Mouse (Mus musculus): ENCODE measurements around the gene Fpr3.
"Not testable (repeated sequence)": the region's sequence is repeated elsewhere in the genome, so short reads cannot be mapped to it uniquely, and the experiment has no call there.

Gene Fpr3

DNA sequence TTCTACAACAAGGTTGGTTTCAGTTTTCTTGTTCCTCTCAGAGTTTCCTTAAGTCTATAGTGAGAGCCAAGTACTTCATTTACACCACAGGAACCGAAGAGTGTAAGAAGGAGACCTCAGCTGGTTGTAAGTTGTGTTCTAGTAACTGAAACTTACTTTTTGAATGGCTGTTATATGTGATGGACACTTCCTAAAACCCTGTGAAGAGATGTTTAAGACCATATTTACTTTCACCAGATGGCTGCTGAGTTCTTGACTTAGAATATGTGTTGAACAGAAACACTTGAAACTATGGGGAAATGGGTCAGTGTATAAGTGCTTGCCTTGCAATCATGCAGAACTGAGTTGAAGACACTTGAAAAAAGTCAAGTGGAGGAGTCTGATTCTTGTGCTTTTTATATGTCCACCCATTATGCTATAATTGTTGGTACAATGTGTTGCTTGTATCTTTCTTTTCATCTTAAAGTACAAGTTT lies at the start of gene Fpr3, which contains the start of gene Fpr2:
Gene Fpr3 (plus strand): TSS at position 79 of the 475 bp plus-strand sequence.
Gene Fpr2 (plus strand): TSS at position 51 of the 475 bp plus-strand sequence.
- no peak for DNase-seq (ENCODE audit: low spot score)

DNA sequence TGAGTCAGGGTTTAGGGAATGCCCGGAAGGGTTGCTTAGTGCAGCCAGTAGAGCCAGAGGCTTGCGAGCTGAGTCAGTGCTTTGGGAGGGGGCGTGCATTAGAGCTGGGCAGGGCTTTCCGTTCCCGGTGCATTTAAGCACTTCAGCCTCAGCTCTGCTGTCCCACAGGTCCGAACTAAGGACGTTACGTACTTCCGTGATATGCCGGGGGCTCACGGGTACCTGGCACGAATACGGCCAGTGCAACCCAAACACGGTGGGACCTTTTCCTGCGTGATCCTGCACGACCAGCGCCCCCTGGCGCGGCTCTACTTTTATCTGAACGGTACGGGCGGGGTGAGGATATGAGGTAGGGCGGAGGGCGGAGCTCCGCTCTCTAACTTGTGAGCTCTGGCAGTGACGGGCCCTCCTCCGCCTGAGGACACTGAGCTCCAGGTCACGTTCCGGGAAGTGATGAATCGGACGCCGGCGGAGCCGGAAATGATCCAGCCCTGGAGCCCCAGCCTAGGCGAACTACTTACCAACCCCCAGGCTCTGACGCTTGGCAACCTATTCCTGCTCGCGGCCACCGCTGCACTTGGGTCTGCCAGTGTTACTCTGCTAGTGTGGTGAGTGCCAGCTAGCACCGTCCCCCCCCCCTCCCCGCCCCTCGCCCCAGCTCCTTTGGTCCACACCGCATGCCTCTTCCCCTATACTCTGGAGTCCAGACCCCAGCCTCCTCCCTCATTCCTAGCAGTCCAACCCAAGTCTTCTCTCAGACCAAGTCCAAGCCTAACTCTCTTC lies 49.5 kb upstream of the Fpr3 start:
- peak; percentile 95 for DNase-seq (ENCODE audit: low spot score)

DNA sequence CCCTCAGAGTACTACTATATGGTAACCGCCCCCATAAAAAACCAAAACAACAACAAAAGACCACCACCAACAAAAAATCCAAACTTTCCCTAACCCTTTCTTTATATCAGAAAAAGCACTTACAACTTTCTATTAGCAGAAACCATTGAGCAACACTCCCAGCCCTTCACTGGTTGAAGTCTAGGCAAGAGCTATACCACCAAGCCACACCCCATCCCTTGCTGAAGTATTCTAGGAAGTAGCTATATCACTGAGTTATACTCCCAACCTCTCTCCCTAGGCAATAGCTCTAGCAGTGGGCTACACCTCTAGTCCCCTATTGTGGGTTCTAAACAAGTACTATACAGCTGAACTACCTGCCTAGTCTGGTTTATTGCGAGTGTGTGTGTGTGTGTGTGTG lies 48.4 kb upstream of the Fpr3 start:
- no peak for DNase-seq (ENCODE audit: low spot score)

DNA sequence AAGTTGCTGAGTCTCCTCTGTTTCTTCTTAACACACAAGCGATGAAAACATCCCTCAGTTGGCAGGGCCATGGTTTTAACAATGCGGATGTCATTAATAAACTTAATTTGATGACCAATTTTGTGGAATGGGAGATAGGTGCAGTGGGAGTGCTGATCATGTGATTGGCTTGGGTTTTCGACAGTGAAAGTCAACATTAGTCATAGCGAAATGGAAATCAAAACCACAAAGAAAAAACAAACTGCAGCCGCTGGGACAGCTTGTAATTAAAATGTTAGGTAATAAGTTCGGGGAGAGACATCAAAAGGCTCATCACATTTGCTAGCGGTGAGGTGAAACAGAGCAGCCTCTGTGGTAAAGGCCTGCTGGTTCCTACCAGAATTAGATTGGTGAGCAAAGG lies 46.9 kb upstream of the Fpr3 start:
- DNase-seq (ENCODE audit: low spot score): no peak

DNA sequence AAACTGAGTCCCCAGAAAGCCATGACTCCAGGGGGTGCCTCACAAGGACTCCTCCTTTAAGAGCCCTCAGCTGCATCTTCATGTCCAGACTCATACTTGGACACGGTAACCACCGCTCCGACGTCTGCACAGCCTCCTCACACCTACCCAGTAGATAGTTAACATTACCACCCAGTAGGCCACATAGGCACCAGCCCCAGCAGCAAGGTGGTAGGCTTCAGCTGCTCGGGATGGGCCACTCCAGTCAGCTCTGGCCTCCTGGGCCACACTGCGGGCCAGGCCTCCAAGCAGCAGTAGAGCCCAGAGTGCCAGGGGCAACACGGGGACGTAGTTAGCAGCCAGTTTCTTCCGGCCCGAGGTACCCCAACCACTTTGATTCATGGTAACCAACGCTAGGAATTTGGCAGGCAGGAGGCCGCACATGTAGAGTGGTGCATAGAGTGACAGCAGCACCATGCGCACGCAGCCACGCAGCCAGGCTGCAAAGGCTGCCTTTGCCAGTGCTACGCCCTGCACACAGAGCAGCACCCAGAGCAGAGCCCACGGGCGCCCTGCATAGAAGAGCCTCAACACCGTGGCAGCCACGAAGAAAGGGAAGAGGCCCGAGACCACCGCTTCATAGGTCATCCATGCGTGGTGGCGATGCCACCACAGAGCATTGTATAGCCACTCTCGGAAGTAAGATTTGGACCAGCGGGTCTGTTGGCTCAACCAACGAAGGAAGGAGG lies 44.0 kb upstream of the Fpr3 start:
- no peak for DNase-seq (ENCODE audit: low spot score)

DNA sequence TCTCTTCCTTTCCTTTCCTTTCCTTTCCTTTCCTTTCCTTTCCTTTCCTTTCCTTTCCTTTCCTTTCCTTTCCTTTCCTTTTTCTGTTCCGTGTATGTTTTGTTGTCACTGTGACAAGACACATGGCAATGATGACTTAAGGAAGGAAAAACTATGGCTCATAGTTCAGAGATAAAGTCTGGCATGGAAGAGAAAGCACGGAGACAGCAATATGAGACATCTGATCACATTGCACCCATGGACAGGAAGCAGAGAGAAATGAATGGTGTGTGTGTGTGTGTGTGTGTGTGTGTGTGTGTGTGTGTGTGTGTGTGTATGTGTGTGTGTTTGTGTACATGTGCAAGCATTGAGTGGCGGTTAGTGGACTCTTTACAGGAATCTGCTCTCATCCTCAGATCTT lies 43.0 kb upstream of the Fpr3 start:
- DNase-seq (ENCODE audit: low spot score): not testable (repeated sequence)

DNA sequence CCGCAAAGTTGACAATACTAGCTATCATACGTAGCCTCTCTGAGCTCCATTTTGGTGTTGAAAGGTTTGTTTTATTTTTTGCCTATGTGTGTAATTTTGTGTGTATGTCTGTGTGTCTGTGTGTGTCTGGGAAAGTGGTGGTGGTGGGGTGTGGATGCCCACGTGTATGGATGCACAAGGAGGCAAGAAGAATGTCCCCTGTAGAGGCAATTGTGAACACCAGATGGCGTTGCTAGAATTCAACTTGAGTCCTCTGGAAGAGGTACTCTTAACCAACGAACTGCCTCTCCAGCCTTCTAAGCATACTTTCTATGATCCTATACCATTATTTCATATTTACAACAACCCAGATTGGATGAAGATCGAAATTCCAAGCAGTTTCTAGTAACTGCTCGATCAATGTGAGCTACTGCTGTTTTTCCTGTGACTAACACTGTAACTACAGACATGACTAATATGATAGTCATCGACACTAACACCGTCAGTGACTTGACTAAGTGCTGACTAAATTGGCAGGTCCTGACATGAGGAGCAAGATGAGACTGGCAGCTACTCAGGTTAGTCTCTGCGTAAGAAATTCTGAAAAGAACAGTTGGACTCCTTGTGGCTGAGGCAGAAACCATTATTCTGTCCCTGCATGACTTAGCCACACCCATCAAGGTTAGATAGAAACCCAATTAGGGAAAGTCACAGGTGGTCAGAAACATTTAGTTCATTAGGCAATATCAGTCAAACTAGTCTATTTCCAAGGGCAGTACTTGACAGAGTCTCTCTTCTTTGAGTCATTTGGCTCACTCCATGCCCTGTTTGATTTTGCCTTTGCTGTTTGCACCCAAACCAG lies 42.2 kb upstream of the Fpr3 start:
- no peak for DNase-seq (ENCODE audit: low spot score)

DNA sequence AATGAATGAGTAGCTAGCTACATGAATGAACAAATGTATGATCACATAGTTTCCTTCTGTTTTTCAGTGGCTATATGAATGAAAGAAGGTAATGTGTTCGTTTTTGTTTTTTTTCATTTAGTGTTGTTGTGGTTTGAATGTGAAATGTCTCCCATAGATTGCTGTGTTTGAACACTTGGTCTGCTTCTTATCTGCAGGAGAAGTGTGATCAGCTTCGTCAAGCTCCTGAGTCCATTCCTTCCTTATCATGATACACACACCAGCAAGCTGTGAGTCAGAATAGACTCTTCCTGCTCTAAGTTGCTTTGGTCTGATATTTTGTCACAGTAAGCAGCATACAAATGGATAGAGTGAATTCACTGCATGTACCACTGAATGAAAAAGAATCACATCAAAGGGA lies 38.7 kb upstream of the Fpr3 start:
- DNase-seq (ENCODE audit: low spot score): no peak

DNA sequence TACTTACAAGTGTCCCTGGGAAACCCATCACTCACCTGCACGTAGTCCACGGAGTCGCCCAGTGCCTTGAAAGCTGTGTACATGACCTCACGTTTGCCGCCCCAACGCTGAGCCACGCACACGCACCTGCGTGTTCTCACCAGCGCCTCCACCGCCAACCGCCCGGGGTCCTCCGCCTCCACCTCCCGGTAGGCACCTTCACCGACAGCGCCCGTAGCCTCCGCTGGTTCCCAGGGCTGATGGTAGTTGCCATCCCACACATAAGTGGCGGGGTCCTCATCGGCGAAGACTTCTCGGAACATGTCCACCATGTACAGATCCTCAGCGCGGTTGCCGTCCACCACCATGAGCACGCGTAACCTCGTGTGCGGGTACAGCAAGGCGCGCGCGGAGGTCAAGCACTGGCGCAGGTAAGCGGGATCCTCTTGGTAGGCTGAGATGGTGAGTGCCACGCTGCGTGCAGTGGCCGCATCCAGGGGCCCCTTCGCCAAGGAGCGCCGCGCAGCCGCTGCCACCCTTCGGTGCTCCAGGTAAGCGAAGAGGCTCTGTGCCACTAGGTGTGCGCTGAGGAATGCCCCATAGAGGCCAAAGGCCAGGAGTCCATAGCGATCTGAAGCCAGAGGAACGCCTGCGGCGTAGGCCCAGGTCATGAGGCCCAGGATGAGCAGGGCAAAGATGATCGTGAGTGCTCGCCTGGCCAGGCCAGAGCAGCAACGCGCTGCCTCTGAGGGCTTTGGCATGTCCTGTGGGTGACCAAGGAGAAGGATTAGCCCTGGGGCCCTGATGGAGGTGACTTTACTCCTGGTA lies 37.5 kb upstream of the Fpr3 start:
- DNase-seq (ENCODE audit: low spot score): no peak

DNA sequence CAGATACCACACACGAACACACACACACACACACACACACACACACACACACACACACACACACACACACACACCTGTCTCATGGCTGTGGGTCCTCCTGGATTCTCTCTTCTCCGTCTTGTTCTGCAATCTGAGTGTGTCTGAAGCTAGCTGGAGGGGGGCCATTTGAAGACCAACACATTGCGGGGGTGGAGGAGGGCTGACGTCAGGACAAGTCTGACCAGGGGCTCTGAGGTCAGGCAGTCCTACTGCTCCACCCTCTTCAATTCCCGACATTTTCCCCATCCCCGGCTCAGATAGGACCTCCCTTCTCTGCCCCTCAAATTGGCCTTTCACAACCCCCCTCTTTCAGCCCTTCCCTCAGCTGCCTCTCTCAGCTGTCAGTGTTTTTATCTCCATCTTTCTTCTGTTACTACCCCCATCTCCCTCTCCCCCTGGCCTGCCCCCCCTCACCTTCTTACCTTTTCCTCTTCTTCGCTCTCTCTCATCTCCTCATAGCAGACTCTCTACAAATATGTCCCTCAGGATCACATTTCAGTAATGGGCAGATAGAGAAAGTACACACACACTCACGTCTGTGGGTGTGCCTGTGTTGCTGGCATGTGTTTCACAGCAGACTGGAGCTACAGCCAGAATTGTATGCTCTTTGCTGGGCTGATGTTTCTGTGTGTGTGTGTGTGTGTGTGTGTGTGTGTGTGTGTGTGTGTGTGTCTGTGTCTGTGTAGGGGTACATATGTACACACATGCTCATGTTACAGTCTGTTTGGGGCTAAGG lies 32.4 kb upstream of the Fpr3 start, which contains the start of gene Has1:
Gene Has1 (minus strand): TSS at position 142 of the 775 bp plus-strand sequence.
- DNase-seq (ENCODE audit: low spot score): no peak

DNA sequence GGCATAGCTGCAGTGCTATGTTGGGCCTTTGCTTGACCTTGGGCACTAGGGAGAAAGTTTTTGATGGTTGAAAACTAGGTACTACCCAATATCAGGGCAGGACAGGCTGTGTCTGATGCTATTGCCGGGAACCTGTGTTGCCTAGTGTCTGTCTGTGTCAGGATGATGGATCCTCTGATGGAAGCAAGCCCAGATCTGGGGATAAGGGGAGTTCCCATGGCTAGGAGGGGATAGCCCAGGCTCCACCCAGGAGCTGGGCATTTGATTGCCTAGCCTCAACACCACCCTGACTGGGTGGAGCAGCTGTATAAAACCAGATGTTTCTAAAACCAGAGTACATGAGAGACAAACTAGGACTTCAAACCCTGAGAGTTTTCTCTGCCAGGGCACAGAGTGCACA lies 31.0 kb upstream of the Fpr3 start:
- DNase-seq (ENCODE audit: low spot score): no peak

DNA sequence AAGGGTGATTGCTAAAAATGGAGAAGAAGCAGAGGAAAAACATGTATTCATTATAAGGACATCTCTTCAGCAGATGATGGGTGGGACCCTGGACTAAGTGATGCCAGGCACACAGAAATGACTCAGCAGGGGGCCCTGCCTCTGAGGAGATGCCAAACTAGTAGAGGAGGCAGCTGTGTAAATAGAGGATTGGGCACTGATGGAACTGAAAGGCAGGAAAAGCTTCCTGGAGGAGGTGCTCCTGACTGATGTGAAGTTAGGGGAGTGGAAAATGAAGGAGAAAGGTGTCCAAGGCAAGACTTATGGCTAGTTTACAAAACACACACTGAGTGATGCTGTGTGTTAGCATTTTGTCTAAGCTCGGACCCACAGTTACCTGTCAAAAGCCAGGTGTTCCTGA lies 30.2 kb upstream of the Fpr3 start:
- no peak for DNase-seq (ENCODE audit: low spot score)

DNA sequence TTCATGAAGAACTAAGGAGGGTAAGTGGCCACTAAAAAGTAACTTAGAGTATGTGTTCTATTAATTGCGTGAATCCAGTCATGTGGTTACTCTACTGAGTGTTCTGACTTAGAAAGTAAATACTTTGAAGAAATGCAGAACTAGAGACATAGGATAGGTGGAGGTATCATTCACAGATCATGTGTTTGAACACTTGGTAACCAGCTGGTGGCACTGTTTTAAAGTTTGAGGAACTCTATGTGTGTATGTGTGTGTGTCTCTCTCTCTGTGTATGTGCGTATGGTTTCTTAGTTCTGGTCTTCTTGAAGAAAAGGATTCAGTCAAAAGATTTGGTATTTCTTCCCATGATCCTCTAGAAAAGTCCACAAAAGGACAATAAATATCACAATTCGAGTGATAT lies 27.5 kb upstream of the Fpr3 start:
- DNase-seq (ENCODE audit: low spot score): no peak

DNA sequence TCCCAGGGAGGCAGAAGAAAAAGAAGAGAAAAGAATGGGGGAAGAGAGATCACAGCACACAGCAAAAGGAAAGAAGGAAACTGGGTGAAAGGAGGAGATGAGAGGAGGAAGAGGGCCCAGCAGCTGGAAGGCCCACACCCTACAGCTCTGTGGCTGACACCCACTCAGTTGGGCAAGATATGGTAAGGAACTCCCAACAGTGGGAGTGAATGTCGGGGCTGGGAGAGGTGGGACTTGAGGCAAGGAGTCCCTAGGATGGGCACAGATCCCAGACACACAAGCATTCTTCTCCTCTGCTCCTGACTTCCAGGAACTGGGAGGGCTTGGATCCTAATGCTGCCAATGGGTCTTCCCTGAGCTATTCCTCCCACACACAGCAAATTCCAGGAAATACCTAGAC lies 25.3 kb upstream of the Fpr3 start:
- DNase-seq (ENCODE audit: low spot score): no peak

DNA sequence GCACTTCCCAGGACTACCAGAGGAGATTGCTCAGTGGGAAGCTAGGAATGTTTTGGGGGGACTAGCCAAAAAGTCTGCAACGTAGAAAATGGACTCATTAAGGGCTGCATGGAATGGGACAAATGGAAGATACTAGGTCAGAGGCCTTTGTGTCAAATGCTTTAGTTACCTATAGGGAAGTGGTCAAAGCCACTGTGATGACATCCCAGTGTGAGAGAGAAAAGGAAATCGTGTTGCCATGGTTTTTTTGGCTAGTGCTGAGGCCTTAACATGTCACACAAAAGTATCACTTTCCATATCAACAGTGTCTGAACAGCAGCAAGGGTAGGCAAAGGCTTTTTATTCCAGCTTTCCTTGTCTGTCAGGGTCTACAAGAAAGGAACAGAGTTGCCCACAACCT lies 22.5 kb upstream of the Fpr3 start:
- DNase-seq (ENCODE audit: low spot score): no peak

DNA sequence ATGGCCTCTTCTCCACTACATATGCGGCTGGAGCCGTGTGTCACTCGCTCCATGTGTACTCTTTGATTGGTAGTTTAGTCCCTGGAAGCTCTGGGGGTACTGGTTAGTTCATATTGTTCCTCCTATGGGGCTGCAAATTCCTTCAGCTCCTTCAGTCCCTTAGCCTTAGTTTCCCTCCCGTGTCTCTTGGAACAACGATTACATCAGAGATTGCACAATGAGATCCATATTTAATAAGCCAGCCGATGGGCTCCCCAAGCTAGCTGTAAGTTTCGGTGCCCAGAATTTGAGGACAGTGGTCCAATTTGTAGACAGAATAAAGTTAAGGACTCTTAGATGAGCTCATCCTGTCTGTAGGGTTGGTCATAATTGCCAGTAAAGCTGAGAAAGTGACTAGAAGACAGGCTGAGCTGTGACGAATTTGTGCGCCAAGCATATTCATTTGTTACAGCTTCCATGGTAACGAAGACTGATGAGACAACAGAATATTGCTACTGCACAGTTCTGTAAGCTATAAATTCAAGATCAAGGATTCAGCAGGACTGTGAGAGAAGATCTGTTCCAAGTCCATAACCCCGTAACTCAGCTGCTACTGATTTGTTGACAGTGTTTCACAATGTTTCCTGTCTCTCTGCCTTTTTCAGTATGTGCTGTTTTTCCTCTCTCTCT lies 20.7 kb upstream of the Fpr3 start:
- DNase-seq (ENCODE audit: low spot score): no peak

DNA sequence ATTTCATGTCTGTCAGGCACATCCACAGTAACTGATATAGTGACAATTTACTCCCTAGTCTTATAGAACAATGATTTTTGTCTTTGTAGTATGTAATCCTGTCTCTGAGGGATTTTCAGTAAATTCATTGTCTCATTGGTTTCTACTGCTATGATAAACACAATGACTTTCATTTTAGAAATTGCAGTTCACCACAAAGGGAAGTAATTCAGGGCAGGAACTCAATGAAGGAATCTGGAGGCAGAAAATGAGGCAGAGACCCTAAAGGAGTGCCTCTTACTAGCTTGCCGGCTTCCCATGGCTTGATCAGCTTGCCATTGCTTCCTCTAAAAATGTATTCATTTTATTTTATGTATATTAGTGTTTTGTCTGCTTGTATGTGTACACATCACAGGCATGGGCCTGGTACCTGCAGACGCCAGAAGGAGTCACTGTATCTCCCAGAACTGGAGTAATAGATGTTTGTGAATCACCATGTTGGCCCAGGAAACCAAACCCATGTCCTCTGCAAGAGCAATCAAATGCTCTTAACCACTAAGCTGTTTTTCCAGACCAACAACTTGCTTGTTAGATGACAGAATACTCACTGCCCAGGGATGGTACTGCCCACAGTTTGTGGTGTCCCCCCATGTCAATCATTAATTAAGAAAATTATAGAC lies 16.6 kb upstream of the Fpr3 start:
- DNase-seq (ENCODE audit: low spot score): no peak

DNA sequence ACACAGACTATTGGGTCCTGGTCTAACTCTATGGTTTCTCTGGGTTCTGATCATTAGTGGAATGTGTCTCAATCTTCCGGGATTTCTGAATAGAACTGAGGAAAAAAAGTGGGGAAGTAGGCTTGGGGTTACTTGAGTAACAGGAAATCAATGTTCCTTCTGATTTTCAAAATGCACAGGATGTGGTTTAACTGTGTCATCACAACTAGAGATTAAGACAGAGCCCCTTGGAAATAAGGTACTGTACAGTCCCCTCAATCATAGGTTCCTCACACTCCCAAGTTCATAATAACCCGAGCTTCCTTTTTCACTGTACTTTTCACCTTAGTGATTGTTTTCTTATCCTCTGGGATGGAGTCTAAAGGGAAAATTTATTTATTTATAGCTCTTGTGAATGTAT lies 16.0 kb upstream of the Fpr3 start:
- no peak for DNase-seq (ENCODE audit: low spot score)

DNA sequence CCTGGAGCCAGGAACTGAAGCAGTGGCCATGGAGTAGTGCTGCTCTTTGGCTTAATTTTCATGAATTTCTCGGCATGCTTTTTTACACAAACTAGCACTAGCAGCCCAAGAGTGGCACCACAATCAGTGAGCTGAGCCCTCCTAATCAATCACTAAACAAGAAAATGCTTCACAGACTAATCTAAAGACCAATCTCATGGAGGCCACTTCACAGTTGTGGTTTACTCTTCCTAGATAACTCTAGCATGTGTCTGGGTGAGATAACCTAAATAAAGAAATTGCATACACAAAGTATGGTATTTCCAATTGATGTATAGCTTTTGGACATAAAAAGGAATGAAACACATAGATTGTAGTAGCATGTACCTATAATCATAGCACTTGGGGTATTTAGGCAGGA lies 8.3 kb upstream of the Fpr3 start:
- no peak for DNase-seq (ENCODE audit: low spot score)

DNA sequence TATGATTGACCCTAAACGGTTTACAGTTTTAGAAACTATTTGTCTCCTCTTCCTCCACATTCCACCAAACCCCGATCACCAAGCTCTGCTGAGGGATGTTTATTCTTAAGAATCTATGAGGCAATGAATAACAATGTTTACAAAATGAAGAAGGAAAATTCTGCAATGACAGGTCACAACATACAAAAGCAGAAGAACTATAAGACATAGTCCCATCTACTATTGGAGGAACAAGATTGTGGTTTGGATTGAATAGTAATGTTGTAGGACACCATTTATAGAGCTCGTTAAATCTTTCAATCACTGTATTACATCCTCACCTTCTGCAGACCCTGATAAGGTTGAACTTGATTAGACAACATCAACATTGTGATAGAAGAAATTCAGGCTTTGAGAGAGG lies 5.0 kb upstream of the Fpr3 start:
- no peak for DNase-seq (ENCODE audit: low spot score)

Data from ovary, postnatal 36 days (tissue).